Mouse (Mus musculus): ENCODE measurements around the gene Sash1.

Gene Sash1

DNA sequence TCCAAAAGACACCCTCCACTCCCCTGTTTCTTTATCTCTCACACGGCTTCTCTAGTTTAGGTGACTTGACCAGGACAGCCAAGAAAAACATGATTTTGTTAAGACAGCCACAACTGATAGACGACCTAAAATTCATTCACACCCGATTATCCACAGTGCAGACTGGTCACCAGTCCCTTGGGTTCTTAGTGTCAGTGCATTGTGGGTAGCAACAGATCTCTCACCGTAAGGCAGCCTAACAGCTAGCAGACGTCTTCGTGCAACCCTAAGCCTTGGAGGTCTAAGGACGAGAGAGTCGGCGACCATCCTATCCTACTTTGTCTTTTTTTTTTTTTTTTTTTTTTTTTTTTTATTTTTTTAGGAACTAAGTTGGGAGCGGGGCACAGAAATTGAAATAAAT lies 34.2 kb downstream of the Sash1 start:
- no peak for DNase-seq (ENCODE audit: low spot score)

DNA sequence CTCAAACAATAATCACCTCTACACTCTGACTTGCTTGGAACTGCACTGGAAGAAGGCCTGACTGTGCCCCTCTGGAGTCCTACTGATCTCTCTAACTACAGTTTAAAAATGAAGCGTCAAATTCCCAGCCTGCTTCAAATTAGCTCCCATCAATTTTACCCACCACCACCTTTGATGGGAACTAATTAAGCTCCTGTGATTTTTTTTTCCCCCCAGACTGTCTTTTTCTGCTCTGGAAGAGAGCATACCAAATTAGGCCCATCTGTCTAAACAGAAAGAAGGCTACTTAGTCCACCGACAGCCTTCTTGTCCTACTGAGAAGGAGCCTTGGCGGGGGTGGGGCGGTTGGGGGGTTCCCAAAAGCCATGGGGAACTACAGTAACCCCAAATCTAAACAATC lies 37.9 kb downstream of the Sash1 start:
- no peak for DNase-seq (ENCODE audit: low spot score)

DNA sequence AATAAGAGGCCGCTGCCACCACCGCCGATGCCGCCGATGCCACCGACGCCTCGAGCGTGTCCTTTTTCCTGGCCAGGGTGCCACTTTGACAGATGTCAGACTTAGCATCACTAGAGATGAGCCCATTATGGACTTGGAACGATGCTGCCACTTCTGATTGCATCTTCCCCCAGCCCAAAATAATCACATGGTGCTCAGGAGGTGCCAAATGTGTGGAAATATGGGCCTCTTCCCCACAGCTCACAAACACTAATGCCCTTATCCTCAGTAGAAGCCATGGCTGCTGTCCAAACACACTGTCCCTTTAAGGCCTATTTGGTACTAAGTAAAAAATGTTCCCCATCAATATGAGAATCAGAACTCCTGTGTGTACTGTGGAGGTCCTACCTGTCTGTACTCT lies 39.6 kb downstream of the Sash1 start:
- DNase-seq (ENCODE audit: low spot score) = no peak

DNA sequence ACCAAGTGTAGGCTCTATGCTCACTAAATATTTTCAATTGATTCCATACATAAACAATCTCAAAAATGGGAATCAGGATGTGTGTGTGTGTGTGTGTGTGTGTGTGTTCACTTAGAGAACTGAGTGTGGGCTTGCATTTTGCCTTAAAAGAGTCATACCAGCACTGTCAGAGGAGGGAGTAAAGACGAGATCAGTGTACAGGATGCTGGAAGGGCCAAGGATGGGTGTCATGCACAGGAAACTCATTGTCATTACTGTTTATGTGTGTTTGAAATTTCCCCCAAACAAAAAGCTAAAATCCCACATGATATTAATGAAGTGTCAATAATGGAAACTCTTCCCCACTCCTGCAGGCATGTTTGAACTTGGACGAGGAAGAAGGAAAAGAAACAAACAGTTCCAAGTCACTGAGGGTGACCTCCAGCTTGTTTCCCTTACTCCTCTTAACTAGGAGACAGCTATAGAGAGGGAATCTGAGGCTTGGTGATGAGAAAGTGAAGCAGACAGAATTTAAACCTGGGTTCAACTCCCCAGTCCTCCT lies 40.6 kb downstream of the Sash1 start:
- DNase-seq (ENCODE audit: low spot score) = no peak

DNA sequence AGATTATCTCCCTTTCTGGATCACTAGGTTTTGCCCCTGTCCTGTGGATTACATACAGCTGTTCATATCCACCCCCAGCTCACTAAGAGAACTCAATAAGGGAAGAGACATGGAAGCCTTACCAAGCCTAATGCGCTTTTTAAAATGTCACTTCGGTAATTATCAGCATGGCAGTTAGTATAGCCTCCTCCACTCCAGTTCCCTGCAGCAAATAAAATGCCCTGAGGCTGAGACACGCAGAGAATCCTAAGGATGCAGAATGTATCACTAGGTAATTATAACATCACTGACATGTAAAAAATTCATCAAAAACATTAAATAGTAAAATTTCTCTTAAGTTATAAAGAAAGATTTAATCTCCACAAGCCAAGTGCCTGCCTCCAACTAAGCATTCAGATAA lies 45.9 kb downstream of the Sash1 start:
- no peak for DNase-seq (ENCODE audit: low spot score)

DNA sequence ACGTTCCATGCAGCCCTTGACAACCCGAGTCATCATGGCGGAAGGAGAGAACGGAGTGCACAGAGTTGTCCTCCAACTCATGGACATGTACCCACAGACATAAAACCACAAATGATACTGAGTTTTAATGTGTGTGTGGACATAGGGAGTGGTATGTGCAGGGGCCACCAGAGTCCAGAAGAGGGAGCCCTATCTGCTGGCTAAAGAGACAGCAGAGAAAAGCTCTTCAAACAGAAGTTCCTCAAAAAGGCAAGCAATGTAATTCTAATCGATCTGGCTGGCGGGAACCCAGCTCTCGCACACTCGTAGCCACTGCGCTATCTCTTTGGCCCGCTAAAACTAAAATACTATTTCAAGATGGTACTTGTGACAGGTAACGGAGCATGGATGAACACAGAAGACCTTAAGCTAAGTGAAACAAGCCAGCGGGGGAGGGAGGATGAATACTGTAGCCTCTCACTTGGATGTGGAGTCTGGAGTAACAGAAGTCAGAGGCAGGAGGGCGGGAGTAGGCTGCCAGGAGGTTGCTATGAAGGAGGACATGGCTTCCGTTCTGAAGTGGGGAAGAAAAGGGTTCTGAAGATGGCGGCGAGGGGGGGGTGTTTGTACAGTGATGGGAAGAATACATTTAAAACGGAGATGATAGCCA lies 51.9 kb downstream of the Sash1 start:
- DNase-seq (ENCODE audit: low spot score) = no peak

DNA sequence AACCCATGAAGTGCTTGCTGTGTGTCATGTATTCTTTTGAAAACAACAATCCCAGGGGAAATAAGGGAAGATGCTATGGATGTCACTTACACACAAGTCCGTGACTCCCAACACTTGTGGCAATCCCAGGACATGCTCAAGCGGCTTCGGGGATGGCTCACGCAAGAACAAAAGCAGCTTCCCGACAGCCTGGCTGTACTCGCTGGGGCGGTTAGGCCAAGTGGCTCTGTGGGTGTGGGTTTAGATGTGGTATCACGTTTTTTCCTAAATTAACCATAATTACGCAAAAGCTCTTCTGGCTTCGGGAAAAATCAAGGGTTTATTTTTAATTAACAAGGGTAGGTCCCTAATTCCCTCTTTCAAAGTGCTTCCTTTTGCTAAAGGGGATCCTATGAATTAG lies 59.6 kb downstream of the Sash1 start:
- no peak for DNase-seq (ENCODE audit: low spot score)

DNA sequence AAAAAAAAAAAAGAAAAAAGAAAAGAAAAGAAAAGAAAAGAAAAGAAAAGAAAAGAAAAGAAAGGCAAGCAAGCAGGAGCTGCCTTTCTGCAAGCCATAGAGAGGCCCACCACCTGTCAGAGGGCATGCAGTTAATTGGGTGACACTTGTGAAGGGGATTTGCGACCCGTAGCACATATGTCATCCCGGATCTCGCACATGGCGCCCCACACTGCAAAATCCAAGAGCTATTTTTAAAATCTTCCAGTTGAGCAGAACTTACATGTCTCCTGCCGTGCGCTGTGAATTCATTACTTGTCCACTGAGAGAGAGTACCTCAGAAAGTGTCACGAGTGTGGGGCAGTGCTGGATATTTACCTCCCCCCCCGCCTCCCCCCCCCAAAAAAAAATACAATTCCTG lies 60.0 kb downstream of the Sash1 start:
- no peak for DNase-seq (ENCODE audit: low spot score)

DNA sequence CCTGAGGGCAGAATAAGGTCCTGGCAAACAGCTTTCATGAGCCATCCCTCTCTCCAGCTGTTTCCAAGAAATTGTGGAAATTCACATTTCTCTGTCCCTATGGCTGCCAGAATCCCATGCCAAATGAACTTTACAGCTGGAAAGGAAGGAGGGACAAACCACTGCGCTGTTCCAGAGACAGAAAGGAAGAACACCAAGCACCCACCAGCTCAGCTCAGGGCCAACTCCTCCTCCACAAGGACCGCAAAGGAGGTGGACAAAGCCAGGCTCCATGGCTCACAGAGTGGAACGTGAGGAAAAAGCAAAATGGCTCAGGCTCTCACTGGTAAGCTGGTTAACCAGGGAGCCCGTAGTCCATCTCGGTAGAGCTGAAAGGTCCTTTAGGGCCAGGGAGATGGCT lies 67.8 kb downstream of the Sash1 start:
- DNase-seq (ENCODE audit: low spot score) = no peak

DNA sequence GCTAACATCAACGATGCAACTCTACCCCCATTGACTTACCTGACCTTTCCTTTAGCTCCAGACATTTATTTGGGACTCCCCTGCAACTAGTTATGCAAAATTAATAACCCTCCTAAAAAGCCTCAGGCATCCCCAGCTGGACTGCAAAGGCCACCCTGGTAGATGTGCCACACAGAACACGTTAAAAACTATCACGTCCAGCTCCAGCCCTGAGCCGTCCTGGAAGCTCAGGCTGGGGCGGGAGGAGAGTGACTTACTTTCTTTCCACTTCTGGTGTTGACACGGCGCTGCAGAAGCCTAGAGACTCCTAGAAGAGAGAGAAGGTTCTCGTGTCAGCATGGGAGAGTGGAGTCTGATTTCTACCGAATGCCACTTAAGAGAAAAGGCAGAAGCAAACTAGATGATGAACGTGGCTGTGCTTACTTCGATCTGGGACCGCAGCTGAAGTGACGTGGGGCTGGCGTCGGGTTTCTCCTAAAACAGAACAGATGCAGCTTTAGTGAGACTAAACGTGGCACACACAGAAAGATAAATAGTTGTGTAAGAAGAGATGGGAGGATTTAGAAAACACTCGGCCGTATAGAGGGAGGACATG lies 71.8 kb downstream of the Sash1 start:
- DNase-seq (ENCODE audit: low spot score) = no peak

DNA sequence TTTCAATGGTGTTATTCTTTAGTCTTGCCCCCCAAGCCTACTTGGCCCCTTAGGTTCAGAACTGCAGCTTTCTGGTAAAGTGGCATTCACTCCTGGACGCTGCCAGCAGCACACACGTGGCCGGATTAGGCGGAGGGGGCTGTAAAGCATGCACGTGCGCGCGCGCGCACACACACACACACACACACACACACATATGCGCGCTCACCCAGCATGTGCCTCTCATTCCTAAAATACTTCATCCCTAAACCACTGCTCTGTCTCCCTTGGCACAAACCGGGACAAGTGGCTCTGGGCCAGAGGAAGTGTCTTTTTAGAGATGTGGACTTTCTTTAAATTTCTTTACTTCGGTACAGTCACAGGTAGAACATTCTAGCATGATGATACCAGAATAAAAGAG lies 72.6 kb downstream of the Sash1 start:
- DNase-seq (ENCODE audit: low spot score) = no peak

DNA sequence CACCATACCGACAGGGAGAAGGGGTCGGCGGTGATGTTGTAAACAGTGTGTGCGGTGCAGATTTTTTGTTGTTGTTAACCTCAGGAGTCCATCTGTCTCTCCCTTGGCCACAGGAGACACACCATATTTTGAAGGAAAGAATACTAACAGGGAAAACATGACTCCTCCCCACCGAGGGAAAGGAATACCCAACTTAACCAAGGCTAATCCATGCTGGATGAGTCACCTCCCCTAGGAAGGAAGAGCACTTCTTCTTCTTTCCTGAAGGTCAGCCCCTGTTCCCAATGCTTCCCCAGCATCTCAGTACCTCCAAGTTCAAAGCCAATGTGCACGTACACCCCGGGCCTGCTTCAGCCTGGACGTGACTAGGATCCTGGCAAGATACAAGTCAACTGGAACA lies 73.1 kb downstream of the Sash1 start:
- DNase-seq (ENCODE audit: low spot score) = no peak

DNA sequence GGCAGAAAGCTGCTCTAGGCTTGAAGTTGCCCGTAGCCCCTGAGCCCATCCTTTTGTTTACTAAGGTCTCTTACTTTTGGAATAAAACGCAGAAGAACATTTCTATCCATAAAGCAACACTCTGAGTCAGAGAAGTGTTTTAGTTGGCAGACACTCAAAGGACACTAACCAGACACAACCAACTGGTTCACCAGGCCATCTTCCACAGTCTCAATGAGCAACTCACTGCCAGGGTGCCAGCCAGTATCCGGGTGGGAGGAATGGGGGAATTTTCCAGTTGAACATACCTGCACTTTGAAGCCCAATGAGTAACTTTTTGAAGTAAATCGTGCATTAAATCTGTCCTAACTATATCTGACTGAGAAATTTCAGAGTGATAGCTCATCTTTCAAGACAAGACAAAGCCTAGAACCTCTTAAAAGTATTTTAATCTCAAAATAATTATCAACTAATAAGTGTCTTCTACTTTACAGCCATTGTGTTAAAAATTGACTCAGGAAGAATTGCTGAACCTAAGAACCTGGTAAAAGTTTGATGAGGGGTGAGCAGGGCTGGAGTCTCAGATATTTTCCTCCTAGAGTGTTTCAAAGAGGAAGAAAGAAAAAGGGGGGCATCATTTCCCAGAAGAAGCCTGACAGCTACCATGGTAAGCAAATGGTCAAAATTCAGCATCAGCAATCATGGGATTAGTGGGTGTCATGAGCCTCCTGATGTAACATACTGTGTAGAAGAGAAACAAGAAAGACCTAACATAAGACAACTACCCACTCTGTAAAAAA lies 74.4 kb downstream of the Sash1 start:
- no peak for DNase-seq (ENCODE audit: low spot score)

DNA sequence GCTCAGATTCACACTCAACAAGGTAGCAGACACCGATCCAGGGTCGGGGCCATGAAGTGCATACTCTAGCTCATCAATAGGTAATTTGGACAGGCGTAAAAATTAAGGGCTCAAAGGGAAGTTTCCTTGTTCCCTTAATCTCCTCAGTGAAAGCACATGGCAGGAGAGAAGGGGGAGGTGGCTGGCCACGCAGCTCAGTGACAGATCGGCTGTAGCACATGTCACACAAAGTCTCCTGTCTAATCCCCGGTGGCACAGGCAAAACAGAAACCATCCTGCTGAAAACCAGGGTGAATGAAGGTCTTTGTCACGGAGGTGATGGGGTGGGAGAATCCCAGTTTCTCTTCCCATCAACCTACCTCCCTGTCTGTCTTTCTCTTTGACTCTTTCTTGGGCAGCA lies 75.4 kb downstream of the Sash1 start:
- DNase-seq (ENCODE audit: low spot score) = no peak

DNA sequence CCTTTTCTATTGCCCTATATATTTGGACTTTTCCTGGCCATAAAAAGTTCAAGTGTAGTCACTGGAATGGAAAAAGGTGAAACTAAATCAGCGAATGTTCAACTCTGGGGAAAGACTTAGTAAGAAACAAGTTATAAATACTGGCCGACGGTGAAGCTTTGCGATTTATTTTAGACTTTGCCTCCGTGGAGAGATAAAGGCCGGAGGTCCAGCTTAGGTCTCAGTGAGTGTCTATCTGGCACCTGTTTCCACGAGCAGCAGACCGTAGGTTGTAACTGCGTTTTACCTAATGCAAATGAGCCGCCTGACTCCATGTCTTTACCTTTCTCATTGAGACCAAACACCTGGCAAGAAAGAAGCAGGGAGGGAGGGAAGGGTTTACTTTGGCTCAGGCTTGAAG lies 77.5 kb downstream of the Sash1 start:
- DNase-seq (ENCODE audit: low spot score) = no peak

DNA sequence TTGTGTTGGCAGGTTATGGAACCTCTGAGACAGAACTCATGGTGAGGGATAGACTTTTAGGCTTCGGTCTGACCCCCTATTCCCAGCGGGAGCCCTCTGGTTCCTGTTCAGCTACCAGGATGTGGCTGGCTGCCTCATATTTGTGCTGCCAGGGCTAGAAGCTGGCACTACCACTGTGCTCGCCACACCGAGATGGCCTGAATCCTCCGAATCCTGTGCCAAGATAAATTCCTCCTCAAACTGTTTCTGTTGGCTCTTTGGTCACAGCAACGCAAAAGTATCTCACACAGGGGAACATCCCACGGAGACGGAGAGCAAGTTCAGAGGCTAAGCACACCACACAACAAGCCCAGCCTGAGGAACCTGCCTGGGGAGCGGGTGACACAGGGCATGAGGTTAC lies 78.3 kb downstream of the Sash1 start:
- no peak for DNase-seq (ENCODE audit: low spot score)

DNA sequence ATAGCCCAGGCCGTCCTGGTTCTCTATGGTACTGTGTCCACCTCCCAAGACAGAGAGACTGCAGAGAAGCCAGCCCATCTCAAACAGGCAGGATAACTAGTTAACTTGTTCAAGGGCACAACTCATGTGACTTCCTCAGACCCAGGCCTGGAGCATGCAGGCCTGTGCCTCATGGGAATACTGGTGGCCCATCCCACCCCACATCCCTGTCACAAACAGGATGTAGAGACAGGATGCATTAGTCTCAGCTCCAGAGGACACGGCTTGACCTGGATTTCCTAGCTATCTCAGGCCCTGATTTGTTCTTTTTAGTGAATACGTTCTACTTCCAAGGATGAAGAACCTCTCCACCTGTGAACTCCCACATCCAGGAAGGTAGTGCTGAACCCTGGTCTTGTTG lies 80.5 kb downstream of the Sash1 start:
- no peak for DNase-seq (ENCODE audit: low spot score)

DNA sequence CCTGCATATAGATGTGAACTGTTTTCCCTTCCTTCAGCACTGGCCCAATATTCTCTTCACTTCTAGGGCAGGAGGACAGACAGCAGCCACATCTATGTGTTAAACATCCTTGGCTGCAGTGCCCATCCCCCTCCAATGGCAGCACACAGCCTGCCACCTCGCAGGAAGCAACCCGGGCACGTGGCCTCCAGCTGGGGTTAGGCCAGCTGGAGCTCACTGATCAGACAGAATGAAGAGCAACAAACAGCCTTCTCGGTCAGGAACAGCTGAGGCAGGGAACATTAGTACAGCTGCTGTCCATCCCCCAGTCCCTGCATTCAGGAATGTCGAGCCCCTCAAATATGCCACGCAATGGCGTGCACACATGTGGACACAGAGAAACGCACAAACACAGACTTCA lies 81.6 kb downstream of the Sash1 start:
- no peak for DNase-seq (ENCODE audit: low spot score)

DNA sequence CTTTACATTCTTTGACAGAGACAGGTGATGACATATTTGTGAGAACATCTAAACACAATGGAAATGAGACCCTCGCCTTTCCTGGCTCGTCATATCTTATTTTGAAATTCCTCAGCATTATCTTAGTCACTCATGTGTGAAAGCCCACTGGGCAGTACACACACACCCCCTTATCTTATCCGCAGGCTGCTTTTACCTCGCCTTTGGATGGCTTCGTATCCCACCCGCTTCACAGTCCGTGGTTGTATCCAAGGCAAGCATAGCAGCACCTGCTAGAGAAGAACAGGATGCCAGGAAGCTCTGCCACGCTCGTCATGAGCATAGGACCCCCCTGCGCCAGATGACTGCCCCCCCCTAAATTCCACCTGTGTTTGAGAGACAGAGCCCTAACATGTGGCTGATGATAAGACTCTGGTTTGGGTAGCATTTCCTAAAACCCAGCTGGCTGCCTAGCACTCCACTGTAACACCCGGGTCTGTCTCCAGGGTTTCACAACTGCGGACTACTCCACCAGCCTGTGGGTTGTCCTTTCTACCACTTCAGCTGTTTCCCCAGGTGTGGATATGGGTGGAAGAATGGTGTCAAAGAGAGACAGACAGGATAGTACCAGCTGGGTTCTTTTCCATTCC lies 84.0 kb downstream of the Sash1 start:
- no peak for DNase-seq (ENCODE audit: low spot score)

DNA sequence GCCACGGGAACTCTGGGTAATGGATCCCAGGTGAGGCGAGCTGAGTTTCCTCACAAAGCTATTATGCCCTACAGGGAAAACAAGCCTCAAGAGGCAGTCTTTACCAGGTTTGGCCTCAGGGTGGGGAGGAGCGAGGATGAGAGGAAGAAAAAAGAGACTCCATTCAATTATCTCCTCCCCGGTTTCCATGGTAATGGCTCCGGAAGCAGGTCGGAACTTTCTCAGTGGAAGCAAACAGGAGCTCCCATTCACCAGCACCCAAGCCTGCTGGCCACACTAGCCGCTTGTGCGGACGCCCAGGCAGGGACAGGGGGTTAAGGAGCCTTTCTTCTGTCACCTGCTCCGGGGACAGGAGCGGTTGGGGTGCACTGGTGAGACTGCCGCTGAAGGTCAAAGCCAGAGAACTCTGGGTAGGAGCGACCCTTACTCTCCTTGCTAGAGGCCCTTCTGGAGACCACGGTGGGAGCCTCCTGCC lies 84.7 kb downstream of the Sash1 start:
- DNase-seq (ENCODE audit: low spot score) = no peak

DNA sequence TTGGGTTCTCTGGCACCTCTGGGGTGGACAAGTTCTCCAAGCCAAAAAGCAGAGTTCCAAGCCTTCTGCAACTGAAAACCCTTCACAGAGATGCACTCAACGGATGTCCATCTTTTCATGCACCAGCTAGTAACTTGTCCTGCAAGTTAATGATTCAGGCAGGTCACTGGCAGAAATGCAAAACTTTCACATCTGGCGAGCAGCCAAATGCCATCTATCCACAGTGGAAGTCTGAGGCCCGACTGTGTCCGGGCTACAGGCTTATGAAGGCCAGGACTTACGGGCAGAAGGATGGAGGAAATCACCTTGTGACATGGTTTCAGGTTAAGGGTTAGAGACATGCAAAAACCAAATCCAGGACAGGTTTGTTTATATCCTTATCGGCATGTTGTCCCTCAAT lies 88.0 kb downstream of the Sash1 start:
- DNase-seq (ENCODE audit: low spot score) = no peak

DNA sequence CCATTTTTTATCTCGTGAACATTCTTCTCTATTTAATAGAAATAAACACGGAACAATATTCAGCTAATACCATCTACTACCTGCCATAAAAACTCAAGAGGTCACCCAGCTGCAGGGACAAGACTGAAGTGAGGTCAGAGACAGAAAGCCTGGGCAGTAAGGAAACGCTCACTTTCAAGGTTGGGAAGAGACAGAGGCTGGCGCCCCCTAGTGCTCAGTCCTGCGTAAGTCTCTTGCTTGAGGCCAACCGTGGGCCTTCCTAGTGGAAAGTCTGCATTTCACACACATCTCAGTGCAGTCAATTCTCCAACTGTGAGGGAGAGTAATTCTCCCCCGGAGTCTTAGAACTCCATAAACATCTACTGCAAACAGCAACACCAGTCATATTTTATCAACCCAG lies 90.5 kb downstream of the Sash1 start:
- peak; percentile 81 for DNase-seq (ENCODE audit: low spot score)

DNA sequence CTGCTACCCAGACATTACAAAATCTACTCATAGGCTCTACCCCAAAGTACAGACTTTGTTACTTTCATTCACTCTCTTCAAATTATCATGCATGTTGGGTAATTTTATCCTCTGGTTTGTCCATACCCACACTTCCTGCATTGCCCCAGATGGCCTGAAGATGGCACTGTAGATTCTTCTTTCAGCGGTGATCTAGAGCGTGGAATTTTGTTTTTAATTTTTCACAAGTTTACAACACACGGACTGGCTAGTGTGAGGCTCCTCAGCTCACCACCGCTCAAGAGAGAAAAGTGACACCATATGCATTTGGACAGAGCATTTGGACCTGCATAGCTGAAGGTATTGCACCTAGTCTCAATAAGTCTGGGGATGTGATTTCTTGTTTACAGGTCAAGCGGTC lies 93.5 kb downstream of the Sash1 start:
- peak; percentile 60 for DNase-seq (ENCODE audit: low spot score)
